Mouse (Mus musculus) hindbrain, embryonic 10.5 days (tissue): ENCODE data around the gene Cd207. TPM values are rescaled to one million over a fixed set of nuclear protein-coding genes. Genes with fewer than 3 reads are reported as not detected.

Experiments used
- polyA plus RNA-seq: library from polyadenylated mRNA; unstranded; fragments of >200 nt; fragmentation: Nextera tagmentation; extraction: Ambion mirVana; gene quantifications from 2 replicates; pipeline ENCODE4 v1.2.1, GENCODE M21; 2016

Gene Cd207
- polyA plus RNA-seq, 1 experiment from 2014 or later = not detected

Other genes with a start within 250 kb of the Cd207 start
- gene Tet3, start 218.8 kb downstream of the Cd207 start, polyA plus RNA-seq = 51.1 and 56.5 TPM in 2 replicates
- 61.3 and 68.8 TPM in 2 replicates for gene Dguok, start 170.9 kb downstream of the Cd207 start, polyA plus RNA-seq
- gene Actg2, start 141.6 kb downstream of the Cd207 start, polyA plus RNA-seq = 0.92 and 2.1 TPM in 2 replicates
- gene Stambp, start 105.1 kb downstream of the Cd207 start, polyA plus RNA-seq = 17.5 and 24.3 TPM in 2 replicates
- gene Clec4f, start 21.7 kb downstream of the Cd207 start, polyA plus RNA-seq = 0.10 TPM in 1 of 2 replicates, not detected in the other
- gene Vax2, start 33.4 kb upstream of the Cd207 start, polyA plus RNA-seq = 0.60 and 0.86 TPM in 2 replicates
- gene Atp6v1b1, start 65.1 kb upstream of the Cd207 start, polyA plus RNA-seq = not detected in 2 replicates
- 0.12 TPM in 1 of 2 replicates, not detected in the other for gene Ankrd53, start 84.8 kb upstream of the Cd207 start, polyA plus RNA-seq
- 71.1 and 85.6 TPM in 2 replicates for gene Tex261, start 98.0 kb upstream of the Cd207 start, polyA plus RNA-seq
- 27.9 and 43.4 TPM in 2 replicates for gene Nagk, start 117.1 kb upstream of the Cd207 start, polyA plus RNA-seq
- gene Paip2b, start 153.9 kb upstream of the Cd207 start, polyA plus RNA-seq = 13.2 and 18.0 TPM in 2 replicates
- 51.3 and 73.4 TPM in 2 replicates for gene Zfp638, start 189.3 kb upstream of the Cd207 start, polyA plus RNA-seq